Mouse (Mus musculus): ENCODE data around the gene Mark3. TPM values are rescaled to one million over a fixed set of nuclear protein-coding genes. Genes with fewer than 3 reads are reported as not detected.
A peak's percentile ranks its signal among the peaks of the same experiment; 100 is the strongest.

The Mark3 gene
- polyA plus RNA-seq, 1 experiment from 2014 or later, result 51.0 TPM

GRCm38 (mm10) chr12:111560286-111560685 is 14.0 kb upstream of the Mark3 start:
- Histone ChIP-seq H3K4me2 (no peak overlapping the region), H3K4me3 (no peak overlapping the region), H3K27ac (ENCODE audit: poor library complexity, severe bottlenecking) (no peak overlapping the region), H3K9ac (no peak overlapping the region), H3K9me3 (replicated peaks) (no peaks in the 10 kb centered on the region), H3K27me3 (replicated peaks) (no peaks in the 10 kb centered on the region), H3K4me1 (replicated peaks) (peaks cover 19% of the 10 kb centered on the region), H3K36me3 (no peaks in the 10 kb centered on the region)
- ATAC-seq (ENCODE audit: insufficient number of reproducible peaks, low FRiP score), result no peak
- WGBS, result 61% methylated on average over 5 of the region's 5 CpGs

DNA sequence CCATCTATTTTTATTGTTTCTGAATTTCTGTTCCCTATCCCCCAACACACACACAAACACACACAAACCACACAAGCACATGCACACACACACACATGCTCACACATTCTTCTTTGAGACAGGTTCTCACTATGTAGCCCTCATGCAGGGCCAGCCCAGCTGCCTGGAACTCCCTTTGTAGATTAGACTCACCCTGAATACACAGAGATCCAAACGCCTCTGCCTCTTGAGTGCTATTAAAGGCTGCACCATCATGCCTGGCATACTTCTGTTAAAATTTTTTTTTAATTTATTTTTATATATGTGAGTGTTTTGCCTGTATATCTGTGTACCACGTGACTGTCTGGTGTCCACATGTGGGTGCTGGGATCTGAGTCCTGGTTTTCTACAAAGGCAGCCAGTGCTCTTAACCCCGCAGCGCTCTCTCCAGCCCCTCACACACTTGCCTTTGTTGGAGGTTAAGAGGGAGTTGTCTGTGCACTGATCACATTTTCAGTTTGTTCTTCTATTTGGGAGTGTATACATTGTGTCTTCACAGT is 12.0 kb upstream of the Mark3 start:
- Histone ChIP-seq H3K9ac (no peak overlapping the region), H3K36me3 (no peaks in the 10 kb centered on the region), H3K9me3 (replicated peaks) (no peaks in the 10 kb centered on the region), H3K27ac (ENCODE audit: poor library complexity, severe bottlenecking) (peak overlapping the region; percentile 62; the same call in 1 of the 2 replicates), H3K4me1 (replicated peaks) (peaks cover 19% of the 10 kb centered on the region), H3K4me3 (no peak overlapping the region), H3K27me3 (replicated peaks) (no peaks in the 10 kb centered on the region), H3K4me2 (no peak overlapping the region)
- 27% methylated on average over 4 of the region's 4 CpGs for WGBS
- ATAC-seq (ENCODE audit: insufficient number of reproducible peaks, low FRiP score), result peak; percentile 54; the same call in 1 of the 2 replicates

DNA sequence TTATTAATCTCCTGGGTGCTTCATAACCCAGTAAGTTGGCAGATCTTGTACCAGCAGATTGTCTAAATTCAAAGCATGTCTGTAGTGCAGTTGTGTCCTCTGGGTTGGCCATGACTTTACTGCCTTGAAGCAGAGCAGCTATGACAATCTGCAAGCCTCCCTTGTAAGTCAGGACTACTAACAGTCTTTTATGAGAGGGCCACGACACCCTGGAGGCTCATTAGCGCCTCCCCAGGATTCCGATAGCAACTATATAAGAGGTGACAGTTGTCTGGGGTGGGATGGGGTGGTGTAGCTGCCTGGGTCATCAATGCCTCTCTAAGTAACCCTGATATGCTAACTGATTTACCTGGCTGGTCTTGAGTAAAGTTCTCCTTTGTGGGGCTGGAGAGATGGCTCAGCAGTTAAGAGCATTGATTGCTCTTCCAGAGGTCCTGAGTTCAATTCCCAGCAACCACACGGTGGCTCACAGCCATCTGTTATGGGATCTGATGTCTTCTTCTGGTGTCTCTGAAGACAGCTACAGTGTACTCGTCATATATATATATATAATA is 11.2 kb upstream of the Mark3 start:
- no peak overlapping the region for H3K9ac ChIP-seq
- no peak overlapping the region for H3K4me2 ChIP-seq
- no peaks in the 10 kb centered on the region for H3K9me3 ChIP-seq (replicated peaks)
- no peaks in the 10 kb centered on the region for H3K27me3 ChIP-seq (replicated peaks)
- H3K4me1 ChIP-seq (replicated peaks), result peaks cover 19% of the 10 kb centered on the region
- no peaks in the 10 kb centered on the region for H3K36me3 ChIP-seq
- 44% methylated on average over 5 of the region's 5 CpGs for WGBS
- ATAC-seq (ENCODE audit: insufficient number of reproducible peaks, low FRiP score), result no peak
- H3K4me3 ChIP-seq, result no peak overlapping the region
- peak overlapping the region; percentile 62; the same call in 1 of the 2 replicates for H3K27ac ChIP-seq (ENCODE audit: poor library complexity, severe bottlenecking)

DNA sequence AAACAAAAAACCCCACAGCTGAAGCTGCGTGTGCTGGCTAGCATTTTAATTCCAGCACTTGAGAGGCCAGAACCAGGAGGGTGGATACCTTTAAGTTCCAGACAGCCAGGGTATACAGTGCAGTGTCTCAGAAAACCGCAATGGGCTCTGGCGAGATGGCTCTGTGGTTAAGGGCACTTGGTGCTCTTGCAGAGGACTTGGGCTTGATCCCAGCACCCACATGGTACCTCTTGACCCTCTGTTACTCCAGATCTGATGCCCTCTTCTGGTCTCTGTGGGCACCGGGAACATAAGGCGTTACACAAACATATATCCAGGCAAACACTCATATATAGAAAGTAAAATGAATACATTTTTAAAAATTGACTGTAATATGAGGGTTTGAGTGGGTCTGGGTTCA is 9.0 kb upstream of the Mark3 start:
- 77% methylated on average over 5 of the region's 5 CpGs for WGBS

DNA sequence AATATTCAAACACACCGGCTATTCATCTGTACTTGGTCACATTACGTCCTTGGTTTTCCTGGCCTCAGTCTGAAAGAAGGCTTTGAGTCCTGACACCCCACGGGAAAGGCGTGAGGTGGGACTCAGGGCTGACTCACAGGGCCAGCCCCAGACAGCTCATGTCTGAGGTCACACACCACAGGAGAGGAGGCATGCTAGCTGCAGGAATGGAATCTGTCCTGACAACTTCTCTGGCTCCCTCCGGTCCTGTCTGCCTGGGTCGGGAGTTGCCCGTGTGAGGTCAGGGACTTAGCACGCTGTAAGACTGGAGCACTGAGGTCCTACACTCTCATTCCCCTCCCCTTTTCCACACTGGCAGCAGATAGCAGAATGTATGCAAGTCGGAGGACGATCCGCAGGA is 5.5 kb upstream of the Mark3 start:
- H3K9ac ChIP-seq, result no peak overlapping the region; the same call in 1 of the 2 replicates
- H3K4me2 ChIP-seq, result 0 out of 2 replicates have a peak overlapping the region, but pooled peaks have one; percentile 13
- no peak; the same call in 1 of the 2 replicates for ATAC-seq (ENCODE audit: insufficient number of reproducible peaks, low FRiP score)
- peaks cover 18% of the 10 kb centered on the region for H3K4me1 ChIP-seq (replicated peaks)
- 36% methylated on average over 11 of the region's 11 CpGs for WGBS
- H3K9me3 ChIP-seq (replicated peaks), result no peaks in the 10 kb centered on the region
- H3K27ac ChIP-seq (ENCODE audit: poor library complexity, severe bottlenecking), result no peak overlapping the region
- no peaks in the 10 kb centered on the region for H3K36me3 ChIP-seq
- no peaks in the 10 kb centered on the region for H3K27me3 ChIP-seq (replicated peaks)
- no peak overlapping the region for H3K4me3 ChIP-seq

More for the DNA sequence above, 9.0 kb upstream of the Mark3 start:
- no peak overlapping the region for H3K9ac ChIP-seq
- H3K4me3 ChIP-seq, result no peak overlapping the region
- no peak overlapping the region for H3K4me2 ChIP-seq
- no peaks in the 10 kb centered on the region for H3K36me3 ChIP-seq
- H3K9me3 ChIP-seq (replicated peaks), result no peaks in the 10 kb centered on the region
- ATAC-seq (ENCODE audit: insufficient number of reproducible peaks, low FRiP score), result no peak
- H3K27ac ChIP-seq (ENCODE audit: poor library complexity, severe bottlenecking), result no peak overlapping the region
- no peaks in the 10 kb centered on the region for H3K27me3 ChIP-seq (replicated peaks)
- peaks cover 19% of the 10 kb centered on the region for H3K4me1 ChIP-seq (replicated peaks)

DNA sequence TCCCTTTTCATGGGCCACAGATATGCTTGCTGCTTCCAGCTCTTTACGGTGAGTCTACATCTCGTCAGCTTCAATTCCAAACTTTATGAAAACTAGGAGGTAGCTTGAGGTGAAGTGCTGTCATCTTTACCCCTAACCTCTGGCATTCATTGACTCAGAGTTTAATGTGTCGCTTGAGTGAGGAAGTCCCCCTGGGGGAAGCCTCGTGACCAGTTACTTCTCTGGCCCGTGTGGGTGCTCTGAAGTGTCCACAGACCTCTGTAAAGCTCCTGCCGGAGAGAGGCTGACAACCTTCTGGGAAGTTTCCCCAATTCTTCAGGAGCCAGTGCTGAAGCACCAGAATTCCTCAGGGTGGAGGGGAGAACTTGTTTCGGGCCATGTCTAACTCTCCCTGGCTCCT is 1.9 kb upstream of the Mark3 start:
- peaks cover 23% of the 10 kb centered on the region for H3K4me1 ChIP-seq (replicated peaks)
- H3K9ac ChIP-seq, result no peak overlapping the region
- 63% methylated on average over 7 of the region's 7 CpGs for WGBS
- no peaks in the 10 kb centered on the region for H3K27me3 ChIP-seq (replicated peaks)
- H3K9me3 ChIP-seq (replicated peaks), result no peaks in the 10 kb centered on the region
- ATAC-seq (ENCODE audit: insufficient number of reproducible peaks, low FRiP score), result no peak
- no peak overlapping the region for H3K4me3 ChIP-seq
- H3K4me2 ChIP-seq, result no peak overlapping the region
- H3K27ac ChIP-seq (ENCODE audit: poor library complexity, severe bottlenecking), result no peak overlapping the region
- H3K36me3 ChIP-seq, result no peaks in the 10 kb centered on the region

DNA sequence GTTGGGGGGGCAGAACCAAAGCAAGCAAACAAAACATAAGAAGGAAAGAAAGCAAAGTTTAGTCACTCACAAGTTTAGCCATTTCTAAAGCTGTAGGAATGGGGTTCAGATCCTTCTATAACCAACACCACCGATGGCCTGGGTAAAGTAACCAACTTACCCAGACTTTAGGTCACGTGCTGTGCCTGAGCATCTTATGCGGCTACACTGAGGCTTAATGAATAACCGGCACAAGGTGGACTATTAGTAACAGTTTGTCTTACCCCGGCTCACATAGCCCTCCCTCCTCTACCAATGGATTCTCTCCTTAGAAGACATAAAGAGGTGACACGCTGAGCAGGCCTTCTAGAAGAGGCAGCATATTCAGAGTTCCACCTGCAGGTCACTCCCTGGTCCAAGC is 1.0 kb upstream of the Mark3 start:
- Histone ChIP-seq H3K4me3 (peak overlapping the region; percentile 100), H3K27ac (ENCODE audit: poor library complexity, severe bottlenecking) (no peak overlapping the region), H3K9ac (peak overlapping the region; percentile 32), H3K9me3 (replicated peaks) (no peaks in the 10 kb centered on the region), H3K27me3 (replicated peaks) (no peaks in the 10 kb centered on the region), H3K4me1 (replicated peaks) (peaks cover 23% of the 10 kb centered on the region), H3K36me3 (no peaks in the 10 kb centered on the region), H3K4me2 (peak overlapping the region; percentile 80)
- WGBS, result 52% methylated on average over 6 of the region's 6 CpGs
- ATAC-seq (ENCODE audit: insufficient number of reproducible peaks, low FRiP score), result no peak

GRCm38 (mm10) chr12:111574887-111575838 is 840 bp downstream of the Mark3 start:
- peaks cover 20% of the 10 kb centered on the region for H3K4me1 ChIP-seq (replicated peaks)
- no peaks in the 10 kb centered on the region for H3K36me3 ChIP-seq
- peak overlapping the region; percentile 100 for H3K4me3 ChIP-seq
- H3K9ac ChIP-seq, result peak overlapping the region; percentile 99
- ATAC-seq (ENCODE audit: insufficient number of reproducible peaks, low FRiP score), result peak; percentile 78
- under 1% methylated on average over 58 of the region's 58 CpGs for WGBS
- H3K27ac ChIP-seq (ENCODE audit: poor library complexity, severe bottlenecking), result peak overlapping the region; percentile 99
- no peaks in the 10 kb centered on the region for H3K27me3 ChIP-seq (replicated peaks)
- peak overlapping the region; percentile 80 for H3K4me2 ChIP-seq
- no peaks in the 10 kb centered on the region for H3K9me3 ChIP-seq (replicated peaks)

DNA sequence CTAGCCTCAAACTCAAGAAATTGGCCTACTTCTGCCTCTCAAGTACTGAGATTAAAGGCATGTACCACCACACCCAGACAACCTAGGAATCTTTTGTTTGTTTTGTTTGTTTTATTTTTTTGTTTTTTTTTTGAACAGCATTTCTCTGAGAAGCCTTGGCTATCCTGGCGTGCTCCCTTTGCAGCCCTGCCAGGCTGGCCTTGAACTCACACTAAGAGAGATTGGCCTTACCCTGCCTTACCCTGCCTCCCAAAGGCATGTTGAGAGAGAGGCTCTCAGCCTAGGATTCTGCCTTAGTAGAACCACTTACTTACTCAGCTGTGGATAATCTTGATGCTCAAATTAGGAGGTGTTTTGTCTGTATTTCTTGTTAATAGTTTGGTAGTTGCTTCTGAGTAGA is 8.7 kb downstream of the Mark3 start:
- Histone ChIP-seq H3K36me3 (no peaks in the 10 kb centered on the region), H3K4me3 (no peak overlapping the region), H3K9me3 (replicated peaks) (no peaks in the 10 kb centered on the region)

DNA sequence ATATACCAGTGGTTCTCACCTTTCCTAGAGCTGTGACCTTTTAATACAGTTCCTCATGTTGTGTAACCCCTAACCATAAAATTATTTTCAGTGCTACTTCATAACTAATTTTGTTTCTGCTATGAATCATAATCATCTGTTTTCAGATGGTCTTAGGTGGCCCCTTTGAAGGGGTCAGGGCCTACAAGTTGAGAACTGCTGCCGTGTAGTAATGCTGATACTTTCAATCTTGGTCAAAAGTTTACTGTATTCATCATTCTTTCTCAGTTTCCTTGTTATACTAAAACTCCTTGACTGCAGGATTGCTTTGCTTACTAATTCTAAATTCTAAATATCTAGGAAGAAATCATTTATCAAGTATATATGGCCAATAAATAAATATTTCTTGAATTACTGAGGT is 10.1 kb downstream of the Mark3 start:
- Histone ChIP-seq H3K27me3 (replicated peaks) (no peaks in the 10 kb centered on the region), H3K36me3 (no peaks in the 10 kb centered on the region), H3K9me3 (replicated peaks) (no peaks in the 10 kb centered on the region), H3K9ac (no peak overlapping the region), H3K4me3 (no peak overlapping the region), H3K4me2 (no peak overlapping the region), H3K27ac (ENCODE audit: poor library complexity, severe bottlenecking) (no peak overlapping the region), H3K4me1 (replicated peaks) (peaks cover 27% of the 10 kb centered on the region)
- ATAC-seq (ENCODE audit: insufficient number of reproducible peaks, low FRiP score), result no peak
- WGBS, result 82% methylated on average over 1 of the region's 1 CpGs

More for the DNA sequence above, 8.7 kb downstream of the Mark3 start:
- Histone ChIP-seq H3K9ac (no peak overlapping the region), H3K27me3 (replicated peaks) (no peaks in the 10 kb centered on the region), H3K4me2 (no peak overlapping the region), H3K4me1 (replicated peaks) (peaks cover 24% of the 10 kb centered on the region), H3K27ac (ENCODE audit: poor library complexity, severe bottlenecking) (no peak overlapping the region)
- ATAC-seq (ENCODE audit: insufficient number of reproducible peaks, low FRiP score), result no peak
- 89% methylated on average over 1 of the region's 1 CpGs for WGBS

GRCm38 (mm10) chr12:111587252-111587651 is 12.9 kb downstream of the Mark3 start:
- Histone ChIP-seq H3K27ac (ENCODE audit: poor library complexity, severe bottlenecking) (no peak overlapping the region), H3K9ac (no peak overlapping the region), H3K36me3 (no peaks in the 10 kb centered on the region), H3K4me1 (replicated peaks) (peaks cover 19% of the 10 kb centered on the region), H3K27me3 (replicated peaks) (no peaks in the 10 kb centered on the region), H3K4me3 (no peak overlapping the region), H3K9me3 (replicated peaks) (no peaks in the 10 kb centered on the region), H3K4me2 (no peak overlapping the region)
- WGBS, result 73% methylated on average over 12 of the region's 12 CpGs
- ATAC-seq (ENCODE audit: insufficient number of reproducible peaks, low FRiP score), result no peak
